Mouse (Mus musculus) spleen, adult 2 months (tissue): ENCODE measurements around the gene Farp1.

Source experiments
- CTCF ChIP-seq: fragments of 200-500 bp; IDR thresholded peaks from 2 replicates; pipeline ENCODE4 v1.5.1; 2011; ENCODE audit warnings: mild to moderate bottlenecking, inconsistent platforms; ENCODE audit not compliant: insufficient read depth, insufficient read length, insufficient replicate concordance; ENCODE audit errors: extremely low read depth
- POLR2A ChIP-seq: fragments of 200-500 bp; IDR thresholded peaks from 2 replicates; pipeline ENCODE4 v1.6.1; 2011; ENCODE audit warnings: low read depth, low read length, inconsistent platforms

DNA sequence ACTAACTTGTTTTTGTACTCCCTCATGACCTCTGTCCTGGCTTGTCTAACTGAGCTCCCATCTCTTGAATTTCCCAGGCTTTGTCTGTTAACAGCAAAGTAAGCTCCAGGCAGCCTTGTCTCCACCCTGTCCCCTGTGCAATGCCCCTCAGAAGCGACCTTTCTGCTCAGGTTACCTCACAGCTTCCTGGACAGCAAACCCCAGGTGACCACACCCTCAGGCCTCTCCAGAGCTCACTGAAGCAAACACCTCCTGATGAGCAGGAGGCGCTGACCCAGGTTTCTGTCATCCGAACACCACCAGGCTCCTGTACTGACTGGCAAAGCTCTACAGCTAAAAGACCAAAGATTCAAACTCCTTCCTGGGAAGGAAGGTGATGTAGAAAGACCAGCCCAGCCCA is 274.9 kb downstream of the Farp1 start:
- TF ChIP-seq POLR2A (no peak), CTCF (no peak)
